Mouse (Mus musculus): Measurements from ENCODE around the gene Zdhhc17.

Zdhhc17 gene

GRCm38 (mm10) chr10:110958879-110959278 is 51.1 kb downstream of the Zdhhc17 start:
- DNase-seq (ENCODE audit: low spot score in 2 of 2) = no peak

GRCm38 (mm10) chr10:110952937-110953451 is 56.9 kb downstream of the Zdhhc17 start:
- peak in 1 of 2 experiments; percentile 75 for DNase-seq (ENCODE audit: low spot score in 2 of 2)

GRCm38 (mm10) chr10:110952271-110952670 is 57.7 kb downstream of the Zdhhc17 start:
- DNase-seq (ENCODE audit: low spot score in 2 of 2) = no peak

GRCm38 (mm10) chr10:110951748-110952147 is 58.2 kb downstream of the Zdhhc17 start:
- DNase-seq (ENCODE audit: low spot score in 2 of 2) = no peak

- DNase-seq (ENCODE audit: low spot score in 2 of 2) = no peak
Observed at GRCm38 (mm10) chr10:110951112-110951511, 58.8 kb downstream of the Zdhhc17 start.

- no peak for DNase-seq (ENCODE audit: low spot score in 2 of 2)
Observed at GRCm38 (mm10) chr10:110947574-110947973, 62.4 kb downstream of the Zdhhc17 start.

- no peak for DNase-seq (ENCODE audit: low spot score in 2 of 2)
Observed at GRCm38 (mm10) chr10:110945966-110946365, 64.0 kb downstream of the Zdhhc17 start.

- DNase-seq (ENCODE audit: low spot score in 2 of 2) = no peak
Observed at GRCm38 (mm10) chr10:110944175-110944574, 65.8 kb downstream of the Zdhhc17 start.

- DNase-seq (ENCODE audit: low spot score in 2 of 2) = no peak
Observed at GRCm38 (mm10) chr10:110942806-110943205, 67.1 kb downstream of the Zdhhc17 start.

- no peak for DNase-seq (ENCODE audit: low spot score in 2 of 2)
Observed at GRCm38 (mm10) chr10:110941968-110942367, 68.0 kb downstream of the Zdhhc17 start.

- DNase-seq (ENCODE audit: low spot score in 2 of 2) = no peak
Observed at GRCm38 (mm10) chr10:110940740-110941398, 69.1 kb downstream of the Zdhhc17 start.

GRCm38 (mm10) chr10:110939717-110940116 is 70.2 kb downstream of the Zdhhc17 start:
- no peak for DNase-seq (ENCODE audit: low spot score in 2 of 2)

- no peak for DNase-seq (ENCODE audit: low spot score in 2 of 2)
Observed at GRCm38 (mm10) chr10:110938841-110939549, 70.9 kb downstream of the Zdhhc17 start.

- DNase-seq (ENCODE audit: low spot score in 2 of 2) = no peak
Observed at GRCm38 (mm10) chr10:110938361-110938760, 71.6 kb downstream of the Zdhhc17 start.

GRCm38 (mm10) chr10:110935669-110936068 is 74.3 kb downstream of the Zdhhc17 start:
- DNase-seq (ENCODE audit: low spot score in 2 of 2) = no peak

GRCm38 (mm10) chr10:110935081-110935480 is 74.9 kb downstream of the Zdhhc17 start:
- no peak for DNase-seq (ENCODE audit: low spot score in 2 of 2)

- no peak for DNase-seq (ENCODE audit: low spot score in 2 of 2)
Observed at GRCm38 (mm10) chr10:110933584-110933983, 76.4 kb downstream of the Zdhhc17 start.

- DNase-seq (ENCODE audit: low spot score in 2 of 2) = peak in 1 of 2 experiments; percentile 25
Observed at GRCm38 (mm10) chr10:110931913-110932560, 77.9 kb downstream of the Zdhhc17 start.

GRCm38 (mm10) chr10:110931161-110931912 is 78.6 kb downstream of the Zdhhc17 start:
- DNase-seq (ENCODE audit: low spot score in 2 of 2) = no peak

- no peak for DNase-seq (ENCODE audit: low spot score in 2 of 2)
Observed at GRCm38 (mm10) chr10:110929756-110930155, 80.2 kb downstream of the Zdhhc17 start.

GRCm38 (mm10) chr10:110927491-110927890 is 82.4 kb downstream of the Zdhhc17 start:
- DNase-seq (ENCODE audit: low spot score in 2 of 2) = no peak

- DNase-seq (ENCODE audit: low spot score in 2 of 2) = no peak
Observed at GRCm38 (mm10) chr10:110922612-110923011, 87.3 kb downstream of the Zdhhc17 start.

Measured in urinary bladder, adult 18-20 months (tissue).